Mouse (Mus musculus): ENCODE measurements at regions not wholly inside any gene's neighbourhood (a gene's known extent, or its start where the extent isn't known, plus 50 kb on each side); places are given as distances from the start of the nearest gene placed in this dataset.

DNA sequence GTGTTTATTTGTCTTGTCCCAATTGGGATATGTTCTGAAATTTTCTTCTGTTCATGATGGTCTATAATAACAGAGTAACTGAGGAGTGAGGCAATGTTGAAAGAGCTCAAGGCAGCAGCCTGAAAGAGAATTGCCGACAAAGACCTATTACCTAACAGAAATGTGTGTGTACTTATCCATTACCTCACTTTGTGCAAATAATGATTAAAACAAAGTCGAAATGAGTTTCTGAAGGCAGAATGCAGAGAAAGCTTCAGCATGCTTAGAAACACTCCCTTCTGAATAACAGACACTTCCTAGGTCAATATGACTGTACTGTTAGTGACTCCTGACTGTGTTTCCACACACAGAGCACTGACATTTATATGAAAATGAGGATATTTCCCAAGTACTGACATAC is 63.0 kb downstream of the Kbtbd8 start:
- DNase-seq (ENCODE audit: low spot score), result no peak

GRCm38 (mm10) chr6:95182238-95182637 is 65.2 kb downstream of the Kbtbd8 start:
- no peak for DNase-seq (ENCODE audit: low spot score)

DNA sequence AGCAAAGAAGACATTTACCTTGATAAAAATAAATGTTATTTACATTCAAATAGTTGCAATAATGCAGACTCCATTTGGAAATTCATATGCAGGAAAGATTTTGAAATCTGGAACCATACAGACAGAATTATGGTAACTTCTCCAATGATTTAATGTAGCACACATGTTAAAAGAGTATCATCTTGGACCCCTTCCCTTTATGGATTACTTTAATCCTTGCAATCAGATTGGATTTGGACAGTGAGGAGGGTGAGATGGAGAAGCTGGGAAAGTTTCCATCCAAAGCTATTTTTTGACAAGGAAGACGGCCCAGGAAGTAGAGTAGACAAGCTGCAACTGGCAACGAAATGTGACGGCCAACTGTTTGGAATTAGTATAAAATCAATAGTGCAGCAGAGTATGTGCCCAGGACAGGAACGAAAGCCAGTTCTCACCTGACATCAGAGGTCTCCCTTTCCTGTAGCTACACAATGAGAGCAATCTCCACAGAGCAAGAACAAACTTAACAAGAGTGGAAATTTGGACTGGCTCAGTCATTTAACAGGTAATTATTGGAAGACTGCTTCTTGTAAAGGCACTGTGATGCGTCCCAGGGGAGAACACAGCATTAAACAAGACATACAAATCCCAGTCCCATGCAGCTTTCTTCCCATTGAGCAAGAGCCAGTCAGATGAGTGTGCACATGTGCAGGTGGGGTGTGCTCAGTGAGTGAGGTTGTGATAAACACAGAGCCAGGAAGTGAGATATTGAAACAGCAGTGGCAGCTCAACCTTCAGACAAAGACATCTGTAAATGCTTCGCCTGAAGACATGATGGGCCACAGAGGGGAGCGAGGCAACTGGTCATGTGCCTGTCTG is 68.3 kb downstream of the Kbtbd8 start:
- no peak for DNase-seq (ENCODE audit: low spot score)

DNA sequence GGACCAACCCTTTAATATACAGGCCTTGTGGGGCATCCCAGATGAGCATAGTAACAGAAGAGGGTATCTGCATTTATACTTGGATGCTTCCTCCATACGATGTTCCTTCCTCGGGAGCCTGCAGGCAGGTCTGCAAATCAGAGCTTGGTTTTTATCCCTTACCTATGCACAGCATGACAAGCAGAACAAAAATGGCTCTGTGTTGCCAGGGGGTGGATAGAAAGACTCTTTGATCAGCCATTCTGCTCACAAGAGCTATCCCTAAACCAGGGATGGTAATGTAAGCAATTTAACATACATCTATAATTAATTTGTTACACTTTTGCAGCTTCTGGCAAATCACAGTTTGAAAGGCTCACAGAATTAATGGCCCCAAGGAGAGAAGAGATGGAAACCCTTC is 79.6 kb downstream of the Kbtbd8 start:
- no peak for DNase-seq (ENCODE audit: low spot score)

DNA sequence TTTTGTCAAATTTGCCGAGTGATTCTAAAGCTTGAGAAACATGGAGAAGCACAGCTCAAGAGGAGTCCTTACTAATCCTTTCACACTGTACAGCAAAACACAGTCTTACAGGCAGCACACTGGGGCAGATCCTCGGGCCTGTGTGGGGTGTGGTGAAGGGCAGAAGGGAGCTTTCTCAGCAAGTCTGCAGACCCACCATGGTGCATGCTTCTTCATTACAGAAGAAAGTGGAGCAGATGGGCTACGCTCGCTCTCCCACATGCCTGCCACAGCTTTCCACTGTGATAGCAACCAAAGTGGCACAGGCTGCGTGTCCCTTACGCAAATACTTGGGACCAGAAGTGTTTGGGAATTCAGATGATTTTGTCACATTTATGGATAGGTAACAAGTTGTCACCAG is 81.6 kb downstream of the Kbtbd8 start:
- no peak for DNase-seq (ENCODE audit: low spot score)

GRCm38 (mm10) chr6:95202291-95202790 is 85.3 kb downstream of the Kbtbd8 start:
- DNase-seq (ENCODE audit: low spot score), result no peak

GRCm38 (mm10) chr6:95202978-95203377 is 85.9 kb downstream of the Kbtbd8 start:
- DNase-seq (ENCODE audit: low spot score), result no peak

DNA sequence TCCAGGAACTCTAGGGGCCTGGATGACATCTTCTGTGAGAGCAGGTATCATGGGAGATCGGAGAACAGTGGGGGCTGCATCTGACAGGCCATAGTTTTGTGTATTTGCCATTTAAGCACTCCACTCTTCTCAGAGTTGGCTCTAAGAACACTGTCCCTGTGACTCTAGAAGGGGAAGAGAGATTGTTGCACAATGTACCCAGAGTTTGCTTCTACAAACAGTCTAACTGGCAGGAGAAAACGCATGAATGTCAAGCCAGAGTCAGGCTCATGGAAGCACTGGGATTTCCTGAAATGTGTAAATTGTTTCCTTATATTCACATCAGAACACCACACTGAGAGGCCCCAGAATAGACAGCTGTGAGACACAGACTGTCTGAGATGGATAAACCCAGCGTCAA is 87.2 kb downstream of the Kbtbd8 start:
- DNase-seq (ENCODE audit: low spot score), result no peak

DNA sequence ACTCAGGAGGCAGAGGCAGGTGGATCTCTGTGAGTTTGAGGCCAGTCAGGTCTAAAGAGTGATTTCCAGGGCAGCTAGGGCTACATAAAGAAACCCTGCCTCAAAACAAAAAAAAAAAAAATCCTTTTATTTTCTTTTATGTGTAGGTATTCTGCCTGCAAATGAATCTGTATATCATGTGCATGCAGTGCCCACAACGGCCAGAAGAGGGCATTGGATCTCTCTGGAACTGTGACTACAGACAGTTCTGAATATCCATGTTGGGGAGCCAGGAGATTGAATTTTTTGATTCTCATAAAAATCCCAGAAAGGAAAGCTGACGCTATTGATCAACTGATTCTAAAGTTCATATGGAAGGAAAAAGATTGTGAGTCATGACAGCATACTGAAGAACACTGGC is 90.0 kb downstream of the Kbtbd8 start:
- no peak for DNase-seq (ENCODE audit: low spot score)

GRCm38 (mm10) chr6:95217431-95217830 is 100.4 kb downstream of the Kbtbd8 start:
- DNase-seq (ENCODE audit: low spot score), result no peak

- DNase-seq (ENCODE audit: low spot score), result no peak
These were observed 101.8 kb downstream of the Kbtbd8 start for GRCm38 (mm10) chr6:95218830-95219229.

DNA sequence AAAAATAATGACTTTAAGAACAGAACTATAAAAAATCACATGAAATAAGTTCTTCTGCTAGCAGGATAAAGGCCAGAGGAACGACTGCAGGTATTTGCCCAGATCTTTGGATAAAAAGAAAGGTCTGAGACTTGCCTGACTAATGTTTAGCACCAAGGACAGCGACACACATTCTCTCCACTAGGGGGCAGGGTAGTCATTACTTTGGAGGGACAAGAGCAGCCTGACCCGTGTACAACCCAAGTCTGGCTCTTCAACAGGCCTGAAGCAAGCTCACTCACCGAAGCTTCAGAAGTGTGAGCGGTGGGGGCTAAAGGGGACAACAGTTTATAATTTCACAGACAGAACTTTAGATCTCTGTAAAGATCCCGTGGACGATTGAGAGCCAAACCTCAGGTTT is 98.4 kb upstream of the Gm10234 start:
- peak; percentile 23 for DNase-seq (ENCODE audit: low spot score)

GRCm38 (mm10) chr6:95229885-95230284 is 92.0 kb upstream of the Gm10234 start:
- DNase-seq (ENCODE audit: low spot score), result no peak

GRCm38 (mm10) chr6:95234712-95235111 is 87.2 kb upstream of the Gm10234 start:
- DNase-seq (ENCODE audit: low spot score), result no peak

DNA sequence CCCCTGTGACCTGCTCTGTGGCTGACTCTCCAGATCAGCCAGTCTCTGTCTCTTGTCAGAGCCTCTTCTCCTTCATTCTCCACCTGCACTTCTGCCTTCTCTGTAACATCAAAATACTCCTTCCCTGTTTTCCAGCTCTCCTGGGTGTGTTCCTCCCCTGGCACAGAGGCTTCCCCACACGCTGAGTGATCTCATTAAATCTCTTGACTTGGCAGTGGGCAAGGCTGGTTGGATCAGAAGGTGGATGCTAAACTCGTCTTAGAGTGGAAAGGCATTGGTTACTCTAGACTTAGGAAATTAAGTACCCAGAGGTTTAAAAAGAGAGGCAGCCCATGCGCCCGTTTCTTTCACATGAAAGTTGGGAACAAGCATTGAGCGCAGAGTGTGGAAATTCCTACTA is 78.3 kb upstream of the Gm10234 start:
- DNase-seq (ENCODE audit: low spot score), result no peak

DNA sequence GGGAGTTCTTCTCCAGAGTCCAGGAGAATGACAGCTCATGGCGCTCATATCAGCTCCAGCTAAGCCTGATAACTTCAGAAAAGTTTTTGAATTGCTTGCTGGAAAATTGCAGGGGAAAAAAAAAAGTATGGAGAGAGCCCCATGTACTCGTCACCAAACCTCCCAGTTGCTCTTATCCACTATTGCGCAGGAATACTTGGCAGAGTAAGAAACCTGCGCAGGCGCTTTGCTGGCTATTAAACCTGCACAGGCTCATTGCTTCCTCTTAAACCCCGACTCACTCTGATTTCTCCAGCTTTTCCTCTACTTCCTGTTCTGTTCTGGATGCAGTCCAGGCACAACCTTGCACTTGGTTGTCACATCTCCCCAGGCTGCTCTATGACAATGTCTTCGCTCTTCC is 77.0 kb upstream of the Gm10234 start:
- DNase-seq (ENCODE audit: low spot score), result no peak

DNA sequence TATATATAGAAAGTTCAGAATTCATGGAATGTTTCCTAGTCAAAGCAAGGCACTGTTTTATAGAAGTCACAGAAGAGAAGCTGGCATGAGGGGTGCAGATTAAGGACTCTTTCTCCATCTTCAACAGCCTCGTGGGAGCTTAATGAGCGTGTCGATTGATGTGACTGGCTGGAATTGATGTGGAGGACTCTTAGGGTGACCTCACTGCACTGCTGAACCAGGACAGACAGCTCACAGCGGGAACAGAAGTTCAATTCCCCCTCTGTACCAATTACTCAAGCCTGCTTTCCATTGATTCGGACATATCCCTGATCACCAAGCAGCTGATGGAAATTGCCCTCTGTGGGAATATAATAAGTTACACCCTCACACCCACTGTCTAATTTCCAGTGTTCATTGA is 65.6 kb upstream of the Gm10234 start:
- no peak for DNase-seq (ENCODE audit: low spot score)

DNA sequence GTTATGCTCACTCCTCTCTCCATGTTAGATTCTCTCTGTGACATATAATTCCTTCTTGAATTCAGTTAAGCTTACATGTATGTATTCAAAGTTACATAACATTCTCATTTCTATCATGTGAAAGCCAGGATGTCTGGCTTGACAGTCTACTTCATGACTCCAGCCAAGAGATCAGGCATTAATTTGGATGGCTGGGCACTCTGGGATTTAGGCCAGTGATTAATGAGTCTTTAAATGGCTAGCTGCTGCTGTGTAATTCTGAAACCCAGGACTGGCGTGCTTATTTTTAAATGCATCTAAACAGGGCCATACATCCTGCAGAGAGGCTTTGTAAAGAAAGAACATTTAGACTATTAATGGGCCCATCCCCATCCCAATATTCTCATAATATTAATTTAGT is 60.9 kb upstream of the Gm10234 start:
- no peak for DNase-seq (ENCODE audit: low spot score)

- no peak for DNase-seq (ENCODE audit: low spot score)
These were observed 57.7 kb upstream of the Gm10234 start for GRCm38 (mm10) chr6:95264011-95264869.

- no peak for DNase-seq (ENCODE audit: low spot score)
These were observed 52.4 kb upstream of the Gm10234 start for GRCm38 (mm10) chr6:95269524-95269923.

Measured in T-cell, adult 2 months (primary cell).